Mouse (Mus musculus) adrenal gland, postnatal 14 days (tissue): ENCODE measurements around the gene Mkln1. TPM values are rescaled to one million over a fixed set of nuclear protein-coding genes. Genes with fewer than 3 reads are reported as not detected.

Experiments
- DNase-seq: peaks from one replicate; pipeline ENCODE4 v3.0.0; 2021; ENCODE audit warnings: mixed read lengths
- long read RNA-seq, 2 experiments: library from polyadenylated mRNA; stranded (forward); transcript quantifications; one replicate each; pipeline ENCODE4 v2.0.0; 2021
- total RNA-seq: library from RNA; stranded (reverse); gene quantifications from 2 replicates; pipeline ENCODE4 v1.2.3, GENCODE M21; 2021

Mkln1 gene
- 164 and 176 TPM in 2 replicates for total RNA-seq
- long read RNA-seq, experiment 1, full-length matches to known transcripts = 68 of 100 reads
- long read RNA-seq, experiment 1, partial matches to known transcripts = 15 of 100 reads
- long read RNA-seq, experiment 1, other reads (novel, unspliced or antisense) = 17 of 100 reads
- long read RNA-seq, experiment 2, full-length matches to known transcripts = 51 of 80 reads
- long read RNA-seq, experiment 2, partial matches to known transcripts = 21 of 80 reads
- long read RNA-seq, experiment 2, other reads (novel, unspliced or antisense) = 8 of 80 reads

- peak; percentile 95 for DNase-seq
Measured at GRCm38 (mm10) chr6:31398431-31399205, at the start of gene Mkln1. Gene Mkln1, plus strand, starts transcription at chr6:31398735.

GRCm38 (mm10) chr6:31356444-31357191, 41.9 kb upstream of the Mkln1 start:
- no peak for DNase-seq

DNA sequence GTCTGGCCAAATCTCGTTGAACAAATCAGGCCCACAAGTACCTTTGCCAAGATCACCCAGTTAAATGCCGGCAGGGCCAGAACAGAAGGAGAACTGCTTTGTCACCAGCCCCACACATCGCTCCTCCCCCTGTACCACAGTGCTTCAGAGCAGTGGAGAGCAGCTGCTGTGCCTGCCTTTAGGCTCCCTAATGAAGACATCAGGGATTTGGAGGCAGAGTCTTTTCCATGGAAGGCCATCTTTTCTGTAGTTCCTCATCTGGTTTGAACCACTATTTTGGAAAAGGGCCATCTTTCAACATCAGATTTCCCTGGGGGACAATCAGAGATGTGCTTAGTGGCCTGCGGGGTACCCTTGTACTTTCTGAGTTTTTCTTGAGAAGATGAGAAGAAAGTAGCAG, 41.2 kb upstream of the Mkln1 start:
- DNase-seq = peak; percentile 23

GRCm38 (mm10) chr6:31362617-31363016, 35.9 kb upstream of the Mkln1 start:
- DNase-seq = no peak

- DNase-seq = no peak
Measured at GRCm38 (mm10) chr6:31364399-31364798, 34.1 kb upstream of the Mkln1 start.

GRCm38 (mm10) chr6:31367947-31368346, 30.6 kb upstream of the Mkln1 start:
- no peak for DNase-seq

DNA sequence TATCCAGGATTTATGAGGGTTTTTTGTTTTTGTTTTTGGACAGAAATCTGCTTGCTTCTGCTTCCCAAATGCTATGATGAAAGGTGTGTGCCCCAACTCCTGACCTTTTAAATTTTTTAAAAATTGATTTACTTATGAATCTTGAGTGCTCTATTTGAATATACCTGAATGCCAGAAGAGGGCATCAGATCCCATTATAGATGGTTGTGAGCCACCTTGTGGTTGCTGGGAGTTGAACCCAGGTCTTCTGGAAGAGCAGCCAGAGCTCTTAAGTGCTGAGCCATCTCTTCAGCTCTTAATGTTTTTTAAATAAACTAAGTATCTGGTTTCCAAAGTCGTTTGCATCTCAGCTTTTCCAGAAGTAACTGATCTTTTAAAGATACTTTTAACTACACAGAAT, 30.0 kb upstream of the Mkln1 start:
- no peak for DNase-seq

DNA sequence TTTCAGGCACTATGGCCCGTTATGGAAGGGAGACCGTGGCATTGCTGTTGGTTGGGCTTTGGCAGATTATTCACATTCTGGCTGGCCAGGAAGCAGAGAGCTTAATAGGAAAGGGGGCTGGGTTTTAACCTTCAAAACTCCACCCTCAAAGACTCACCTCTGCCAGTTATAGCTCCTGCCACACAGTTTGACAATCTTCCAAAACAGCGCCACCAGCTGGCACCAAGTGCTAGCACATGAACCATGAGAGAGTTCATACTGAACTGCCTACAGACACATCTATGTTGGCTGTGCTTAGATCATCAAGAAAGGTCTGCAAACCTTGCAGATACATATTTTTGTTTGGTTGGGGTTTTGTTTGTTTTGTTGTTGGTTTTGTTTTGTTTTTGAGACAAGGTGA, 28.7 kb upstream of the Mkln1 start:
- DNase-seq = peak; percentile 75

GRCm38 (mm10) chr6:31370550-31371061, 27.9 kb upstream of the Mkln1 start:
- peak; percentile 56 for DNase-seq

DNA sequence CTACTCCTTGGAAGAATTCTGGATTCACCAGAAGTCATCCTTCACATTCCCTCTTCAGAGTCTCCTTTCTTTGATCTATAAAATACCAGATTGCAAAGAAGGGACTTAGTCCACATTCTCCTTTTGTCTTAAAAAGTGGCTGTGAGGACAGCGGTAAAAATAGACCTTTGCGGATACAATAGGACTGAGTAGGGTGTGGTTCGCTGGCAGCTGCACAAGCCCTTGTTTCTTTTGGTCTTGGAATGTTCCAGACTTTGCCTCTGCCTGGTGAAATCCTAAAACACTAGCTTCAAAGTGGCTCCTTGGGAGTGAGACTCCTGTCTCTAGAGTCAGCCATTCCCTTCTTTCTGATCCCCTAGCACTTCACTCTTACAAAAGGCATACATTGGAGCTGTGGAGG, 27.4 kb upstream of the Mkln1 start:
- peak; percentile 23 for DNase-seq

- DNase-seq = no peak
Measured at GRCm38 (mm10) chr6:31372620-31373019, 25.9 kb upstream of the Mkln1 start.

DNA sequence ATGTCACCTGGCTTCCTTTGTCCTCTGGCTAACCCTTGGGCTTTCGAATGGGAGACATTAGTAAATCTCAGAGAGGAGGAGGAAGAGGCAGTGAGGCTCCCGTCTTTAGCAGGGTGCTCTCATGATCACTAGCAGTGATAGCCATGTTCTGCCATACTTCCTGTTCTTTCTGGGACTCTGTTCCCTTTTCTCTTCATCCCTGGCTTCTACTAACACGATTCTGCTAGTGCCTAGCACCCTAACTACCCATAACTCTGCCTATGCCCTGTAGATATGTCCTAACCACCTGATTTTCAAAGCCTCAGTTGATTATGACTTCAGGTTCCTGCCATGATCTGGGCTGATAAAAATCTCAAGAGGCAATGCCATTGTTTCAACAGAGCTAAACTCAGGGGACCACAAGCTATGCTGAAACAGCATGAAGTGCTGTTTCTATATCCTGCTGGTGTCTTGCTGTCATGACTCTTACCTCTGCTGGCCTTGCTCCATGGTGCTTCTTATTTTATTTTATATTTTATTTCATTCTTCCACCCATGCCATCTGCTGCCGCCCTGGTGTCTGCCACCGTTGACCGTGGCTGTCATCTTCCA, 25.4 kb upstream of the Mkln1 start:
- DNase-seq = no peak

- no peak for DNase-seq
Measured at GRCm38 (mm10) chr6:31382989-31383388, 15.5 kb upstream of the Mkln1 start.

DNA sequence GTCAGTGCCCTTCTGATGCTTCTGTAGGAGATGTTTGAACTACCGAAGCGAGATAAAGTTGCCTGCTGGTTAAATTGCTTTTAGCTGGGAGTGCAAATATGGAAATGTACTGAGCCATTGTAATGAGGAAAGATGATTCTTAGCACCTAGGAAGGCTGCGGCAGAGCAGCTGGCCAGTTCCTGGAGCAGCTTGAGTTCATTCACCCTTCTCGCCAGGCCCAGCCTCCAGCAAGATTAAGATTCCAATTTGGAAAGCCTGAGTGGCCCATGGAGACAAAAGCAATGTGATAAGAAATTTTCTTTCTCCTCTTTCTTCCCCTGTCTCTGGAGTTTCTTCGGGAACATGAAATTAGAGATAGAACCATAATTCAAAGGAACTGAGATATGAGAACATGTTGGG, 13.7 kb upstream of the Mkln1 start:
- no peak for DNase-seq

DNA sequence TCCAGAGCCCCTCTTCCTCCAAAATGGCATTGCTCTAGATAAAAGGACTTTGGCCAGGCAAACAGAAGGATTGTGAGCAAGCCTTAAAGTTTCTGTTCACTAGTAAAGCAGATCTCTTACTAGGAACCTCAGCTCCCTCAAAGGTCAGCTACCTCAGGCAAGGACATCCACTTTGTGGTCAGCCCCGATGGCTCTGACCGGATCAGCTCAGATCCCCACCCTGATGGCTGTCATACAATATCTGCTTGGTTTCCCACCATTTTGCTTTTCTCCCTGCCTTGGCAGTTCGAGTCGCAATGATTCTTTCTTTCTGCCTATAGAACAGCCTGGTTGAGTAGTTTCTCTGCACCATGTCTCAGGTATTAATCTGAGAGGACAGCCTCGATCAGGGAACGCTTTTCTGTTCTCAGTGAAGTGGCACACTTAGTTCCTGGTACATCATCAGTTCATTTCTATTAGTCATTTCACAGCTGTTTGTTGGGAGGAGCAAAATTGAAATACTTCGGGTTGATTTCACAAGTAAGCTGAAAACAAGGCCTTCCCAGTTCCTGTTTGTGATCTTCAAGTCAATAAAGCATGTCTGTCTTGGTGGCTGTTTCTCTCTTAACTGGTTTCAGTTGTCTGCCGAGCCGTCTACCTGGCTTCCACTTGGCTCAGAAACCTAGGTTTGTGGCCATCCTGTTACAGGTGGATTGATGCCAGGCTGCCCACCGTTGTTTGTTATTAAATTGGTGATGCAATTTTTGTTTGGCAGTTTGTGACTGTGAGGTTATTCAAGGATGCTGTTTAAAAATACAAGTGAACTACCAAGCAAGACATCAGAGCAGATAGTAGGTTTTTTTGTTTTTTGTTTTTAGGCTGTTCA, 13.0 kb upstream of the Mkln1 start:
- no peak for DNase-seq

DNA sequence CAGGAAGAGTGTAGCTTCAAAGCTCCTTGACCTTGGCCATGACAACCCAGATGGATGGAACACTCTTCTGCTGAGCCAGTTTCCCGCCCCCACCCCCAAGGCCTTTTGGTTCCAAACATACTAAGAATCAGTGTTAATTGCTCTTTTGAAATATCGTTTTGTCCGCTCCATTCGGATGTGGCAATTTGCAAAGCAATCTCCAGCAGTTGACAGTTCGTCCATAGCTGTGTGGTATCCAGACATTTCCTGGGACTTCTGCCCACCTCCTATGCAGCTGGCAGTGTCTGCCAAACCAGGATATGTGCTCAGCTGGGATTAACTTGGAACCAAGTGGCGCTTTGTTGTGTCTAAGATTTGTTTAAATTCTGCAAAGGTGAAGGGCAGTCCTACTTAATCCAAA, 8.8 kb upstream of the Mkln1 start:
- DNase-seq = peak; percentile 36

DNA sequence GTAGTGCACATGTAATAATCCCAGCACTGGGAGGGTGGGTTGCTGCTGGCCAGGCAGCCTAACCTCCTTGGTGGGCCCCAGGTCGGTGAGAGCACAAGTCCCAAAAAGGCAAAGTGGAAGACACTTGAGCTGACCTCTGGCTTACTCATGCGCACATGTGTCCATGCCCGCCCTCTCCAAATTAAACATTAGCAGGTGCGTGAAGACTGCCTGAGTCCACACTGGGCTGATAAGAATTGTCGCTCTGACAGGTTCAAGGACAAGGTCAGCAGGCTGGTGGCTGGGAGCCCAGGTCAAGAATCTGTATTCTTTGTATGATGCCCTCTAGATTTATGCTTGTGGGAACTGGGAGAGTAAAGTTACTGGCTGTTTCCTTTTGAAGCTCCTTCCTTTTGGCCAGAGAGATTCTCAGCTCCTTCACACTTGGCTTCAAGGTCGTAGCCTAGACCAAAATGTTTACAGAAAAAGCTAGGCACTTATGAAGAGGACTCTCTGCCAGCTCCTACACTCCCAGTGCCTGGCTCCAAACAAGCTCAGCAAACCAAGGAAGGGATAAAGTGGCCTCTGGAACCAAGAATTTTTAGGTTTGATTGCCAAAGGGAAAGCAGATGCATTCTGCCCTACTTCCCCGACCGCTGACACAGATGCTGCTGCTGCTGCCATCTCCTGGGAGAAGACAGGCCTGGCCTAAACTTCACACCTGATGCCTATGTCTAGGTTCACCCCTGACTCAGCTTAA, 8.1 kb upstream of the Mkln1 start:
- peak; percentile 64 for DNase-seq

- no peak for DNase-seq
Measured at GRCm38 (mm10) chr6:31392871-31393270, 5.7 kb upstream of the Mkln1 start.

GRCm38 (mm10) chr6:31396118-31396517, 2.4 kb upstream of the Mkln1 start:
- DNase-seq = no peak

DNA sequence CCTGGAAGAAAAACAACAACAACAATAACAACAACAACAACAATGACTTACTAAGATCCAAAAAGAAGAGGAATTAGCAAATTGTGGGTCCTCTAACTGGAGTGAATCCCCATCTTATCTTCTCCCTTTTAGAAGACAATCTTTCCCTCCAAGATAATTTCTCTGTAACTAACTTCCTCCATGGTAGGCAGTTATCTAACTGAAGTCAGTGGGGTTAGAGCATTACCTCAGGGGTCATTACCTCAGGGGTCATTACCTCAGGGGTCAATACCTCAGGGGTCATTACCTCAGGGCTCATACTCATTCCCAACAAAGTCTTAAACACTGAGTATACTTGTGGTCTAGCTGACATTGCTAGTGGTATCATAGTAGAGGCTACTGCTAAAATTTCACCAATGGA, 1.2 kb upstream of the Mkln1 start:
- no peak for DNase-seq
